Mouse (Mus musculus) limb, embryonic 14.5 days (tissue): Measurements from ENCODE around the gene Eng. TPM values are rescaled to one million over a fixed set of nuclear protein-coding genes. Genes with fewer than 3 reads are reported as not detected.
A peak's percentile ranks its signal among the peaks of the same experiment; 100 is the strongest.

Source experiments
- ATAC-seq: fragments of 200-750 bp; cut with Nextera tagmentation; 2 replicates; pipeline ENCODE4 v1.8.0; 2017; ENCODE audit warnings: low read depth, moderate number of reproducible peaks, moderate TSS enrichment; ENCODE audit not compliant: low FRiP score
- DNase-seq: peaks from one replicate; pipeline ENCODE4 v3.0.0-alpha.2; 2015; ENCODE audit warnings: low spot score
- H3K27ac ChIP-seq: fragments of 300-500 bp; sonication (generic); replicated peaks from 2 replicates; pipeline ENCODE4 v1.5.1; 2014; ENCODE audit warnings: low read depth, mild to moderate bottlenecking, low read length, moderate library complexity, mixed read lengths
- H3K27me3 ChIP-seq: fragments of 300-500 bp; sonication (generic); 2 replicates; pipeline ENCODE4 v1.6.1; 2014; ENCODE audit warnings: low read length, mixed read lengths; ENCODE audit not compliant: control insufficient read depth, insufficient read depth
- H3K36me3 ChIP-seq: fragments of 300-500 bp; sonication (generic); 2 replicates; pipeline ENCODE4 v1.6.1; 2014; ENCODE audit warnings: mild to moderate bottlenecking, low read length, moderate library complexity, mixed read lengths; ENCODE audit not compliant: control insufficient read depth, insufficient read depth
- H3K4me1 ChIP-seq: fragments of 300-500 bp; sonication (generic); 2 replicates; pipeline ENCODE4 v1.6.1; 2014; ENCODE audit warnings: antibody characterized with exemption, low read length, mixed read lengths; ENCODE audit not compliant: control insufficient read depth, insufficient read depth
- H3K4me2 ChIP-seq: fragments of 300-500 bp; sonication (generic); replicated peaks from 2 replicates; pipeline ENCODE4 v1.6.1; 2014; ENCODE audit warnings: low read depth, mild to moderate bottlenecking, low read length, moderate library complexity; ENCODE audit not compliant: severe bottlenecking
- H3K4me3 ChIP-seq: fragments of 300-500 bp; sonication (generic); replicated peaks from 2 replicates; pipeline ENCODE4 v1.5.1; 2014; ENCODE audit warnings: low read length
- H3K9ac ChIP-seq: fragments of 300-500 bp; sonication (generic); 2 replicates; pipeline ENCODE4 v1.6.1; 2014; ENCODE audit warnings: mild to moderate bottlenecking, low read depth, low read length, moderate library complexity; ENCODE audit not compliant: severe bottlenecking
- H3K9me3 ChIP-seq: fragments of 300-500 bp; sonication (generic); 2 replicates; pipeline ENCODE4 v1.6.1; 2016; ENCODE audit warnings: low read length; ENCODE audit not compliant: control insufficient read depth
- POLR2A ChIP-seq: fragments of 200-500 bp; IDR thresholded peaks from 2 replicates; pipeline ENCODE4 v1.8.0; 2012; ENCODE audit warnings: inconsistent platforms, mild to moderate bottlenecking, moderate library complexity, borderline replicate concordance; ENCODE audit not compliant: insufficient read depth, insufficient read length; ENCODE audit errors: extremely low read depth
- WGBS: fragments of 180-500 bp; shearing (Covaris S2); extraction: QIAGEN DNeasy Blood & Tissue Kit; methylation state at CpG from one replicate; pipeline ENCODE4 v1.1.7; 2014; 5-methylcytosine and 5-hydroxymethylcytosine counted together
- polyA plus RNA-seq, 2 experiments: library from polyadenylated mRNA; depleted of rRNA in 1 of 2; stranded (reverse) in 1 of 2; unstranded in 1 of 2; fragments of >200 nt; fragmentation: Nextera tagmentation in 1 of 2; extraction: Ambion mirVana in 1 of 2; gene quantifications; 2 replicates each; pipeline versions ENCODE4 v1.2.1 to v1.2.3; 2012 to 2014

The Eng gene
- polyA plus RNA-seq, 2 experiments, result 49.3 to 61.4 TPM

DNA sequence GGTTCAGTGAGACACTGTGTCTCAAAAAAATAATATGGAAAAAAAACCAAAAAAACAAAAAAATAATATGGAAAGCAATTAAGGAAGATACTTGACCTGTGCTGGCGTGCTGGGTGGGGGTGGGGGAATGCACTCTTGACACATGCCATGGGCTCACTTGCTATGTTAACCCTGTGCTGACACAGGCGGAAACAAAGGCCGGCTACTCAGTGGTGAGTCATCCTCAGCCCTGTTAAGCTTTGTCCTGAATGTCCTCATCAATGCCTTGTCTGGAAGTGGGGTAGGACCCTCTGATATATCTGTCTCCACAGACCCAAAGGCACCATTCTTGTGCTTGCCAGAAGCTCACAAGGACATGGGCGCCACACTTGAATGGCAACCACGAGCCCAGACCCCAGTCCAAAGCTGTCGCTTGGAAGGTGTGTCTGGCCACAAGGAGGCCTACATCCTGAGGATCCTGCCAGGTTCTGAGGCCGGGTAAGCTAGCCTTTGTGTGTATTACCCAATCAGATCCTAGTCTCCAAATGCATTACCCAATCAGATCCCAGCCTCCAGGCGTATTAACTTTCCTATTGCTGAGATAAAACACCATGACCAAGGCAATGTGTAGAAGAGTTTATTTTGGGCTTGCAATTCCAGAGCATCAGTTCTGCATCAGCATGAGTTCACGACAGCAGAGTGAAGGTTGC, 25.7 kb downstream of the Eng start:
- 75% methylated on average over 9 of the region's 9 CpGs for WGBS
- H3K9ac ChIP-seq, result no peak overlapping the region
- DNase-seq, result no peak
- peaks cover 4% of the 10 kb centered on the region; the same call in 1 of the 2 replicates for H3K36me3 ChIP-seq
- H3K4me3 ChIP-seq, result no peak overlapping the region
- no peak for ATAC-seq
- no peaks in the 10 kb centered on the region for H3K27me3 ChIP-seq
- H3K4me1 ChIP-seq, result no peaks in the 10 kb centered on the region
- no peak overlapping the region for H3K27ac ChIP-seq
- no peak for TF ChIP-seq POLR2A
- H3K4me2 ChIP-seq, result no peak overlapping the region
- H3K9me3 ChIP-seq, result no peaks in the 10 kb centered on the region

- 69% methylated on average over 13 of the region's 16 CpGs for WGBS
- TF ChIP-seq POLR2A, result no peak
- H3K27me3 ChIP-seq, result no peaks in the 10 kb centered on the region
- ATAC-seq, result no peak
- no peak overlapping the region for H3K9ac ChIP-seq
- no peak overlapping the region for H3K4me2 ChIP-seq
- no peaks in the 10 kb centered on the region for H3K9me3 ChIP-seq
- H3K4me3 ChIP-seq, result no peak overlapping the region
- H3K27ac ChIP-seq, result no peak overlapping the region
- DNase-seq, result no peak
- peaks cover 9% of the 10 kb centered on the region; the same call in 1 of the 2 replicates for H3K36me3 ChIP-seq
- no peaks in the 10 kb centered on the region for H3K4me1 ChIP-seq
Measured at GRCm38 (mm10) chr2:32673176-32673917, 27.0 kb downstream of the Eng start.

GRCm38 (mm10) chr2:32676821-32677220, 30.4 kb downstream of the Eng start:
- peaks cover 17% of the 10 kb centered on the region for H3K36me3 ChIP-seq
- H3K4me1 ChIP-seq, result peaks cover 8% of the 10 kb centered on the region
- 92% methylated on average over 3 of the region's 3 CpGs for WGBS
- H3K9me3 ChIP-seq, result no peaks in the 10 kb centered on the region
- no peak overlapping the region for H3K9ac ChIP-seq
- no peak overlapping the region for H3K4me2 ChIP-seq
- no peak overlapping the region for H3K27ac ChIP-seq
- ATAC-seq (no peak), DNase-seq (no peak)
- no peak overlapping the region for H3K4me3 ChIP-seq
- H3K27me3 ChIP-seq, result no peaks in the 10 kb centered on the region
- no peak for TF ChIP-seq POLR2A

DNA sequence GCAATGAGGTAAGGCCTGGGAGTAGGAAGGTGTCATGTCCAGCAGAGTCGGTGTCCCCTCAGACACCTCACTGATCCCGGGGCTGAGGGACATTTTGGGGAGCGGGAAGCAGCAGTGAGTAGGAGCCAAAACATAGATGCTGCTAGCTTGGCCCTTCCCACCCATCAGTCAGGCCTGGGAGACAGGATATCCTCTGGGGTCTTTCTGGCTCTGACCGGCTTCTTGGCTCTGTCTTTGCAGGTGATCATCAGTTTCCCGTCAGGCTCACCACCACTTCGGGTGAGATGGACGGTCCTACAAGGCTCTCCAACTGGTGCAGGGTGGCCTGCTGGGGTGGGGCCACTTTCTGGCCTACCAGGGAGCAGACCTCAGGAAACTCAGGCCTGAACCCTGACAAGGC, 31.3 kb downstream of the Eng start:
- 86% methylated on average over 7 of the region's 7 CpGs for WGBS
- Histone ChIP-seq H3K4me3 (no peak overlapping the region), H3K36me3 (peaks cover 21% of the 10 kb centered on the region), H3K9ac (no peak overlapping the region), H3K27ac (no peak overlapping the region), H3K9me3 (no peaks in the 10 kb centered on the region), H3K27me3 (no peaks in the 10 kb centered on the region), H3K4me2 (no peak overlapping the region), H3K4me1 (peaks cover 8% of the 10 kb centered on the region)
- DNase-seq (no peak), ATAC-seq (no peak)
- no peak for TF ChIP-seq POLR2A

DNA sequence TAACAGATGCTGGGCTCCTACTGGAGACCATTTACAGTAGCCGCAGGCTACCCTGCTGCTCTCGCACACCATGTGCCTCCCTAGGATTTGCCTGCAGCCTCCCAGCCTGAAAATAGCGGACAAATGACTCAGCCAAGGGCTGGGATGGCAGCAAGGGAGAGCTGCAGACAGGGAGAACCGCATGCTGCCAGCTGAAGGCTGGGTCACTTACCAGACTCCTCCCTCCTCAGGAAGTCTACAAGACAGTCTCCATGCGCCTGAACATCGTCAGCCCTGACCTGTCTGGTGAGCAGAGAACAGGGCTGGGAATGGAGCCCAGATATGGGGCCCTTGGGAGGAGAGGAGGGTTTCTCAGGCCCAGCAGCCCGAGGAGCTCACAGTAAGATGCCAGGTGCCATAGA, 33.7 kb downstream of the Eng start:
- H3K27ac ChIP-seq, result peak overlapping the region; percentile 52; the same call in 1 of the 2 replicates
- H3K9me3 ChIP-seq, result no peaks in the 10 kb centered on the region
- ATAC-seq, result no peak
- TF ChIP-seq POLR2A, result no peak
- no peak for DNase-seq
- H3K4me1 ChIP-seq, result peaks cover 8% of the 10 kb centered on the region
- H3K4me2 ChIP-seq, result no peak overlapping the region
- H3K9ac ChIP-seq, result no peak overlapping the region
- 21% methylated on average over 7 of the region's 7 CpGs for WGBS
- peaks cover 44% of the 10 kb centered on the region for H3K36me3 ChIP-seq
- no peak overlapping the region for H3K4me3 ChIP-seq
- no peaks in the 10 kb centered on the region for H3K27me3 ChIP-seq
